Mouse (Mus musculus) limb, embryonic 14.5 days (tissue): ENCODE data around the gene Klhl20. TPM values are rescaled to one million over a fixed set of nuclear protein-coding genes. Genes with fewer than 3 reads are reported as not detected.

ENCODE experiments used
- ATAC-seq: fragments of 200-750 bp; cut with Nextera tagmentation; 2 replicates; pipeline ENCODE4 v1.8.0; 2017; ENCODE audit warnings: low read depth, moderate number of reproducible peaks, moderate TSS enrichment; ENCODE audit not compliant: low FRiP score
- DNase-seq: peaks from one replicate; pipeline ENCODE4 v3.0.0-alpha.2; 2015; ENCODE audit warnings: low spot score
- H3K27ac ChIP-seq: fragments of 300-500 bp; sonication (generic); replicated peaks from 2 replicates; pipeline ENCODE4 v1.5.1; 2014; ENCODE audit warnings: low read depth, mild to moderate bottlenecking, low read length, moderate library complexity, mixed read lengths
- H3K27me3 ChIP-seq: fragments of 300-500 bp; sonication (generic); 2 replicates; pipeline ENCODE4 v1.6.1; 2014; ENCODE audit warnings: low read length, mixed read lengths; ENCODE audit not compliant: control insufficient read depth, insufficient read depth
- H3K36me3 ChIP-seq: fragments of 300-500 bp; sonication (generic); 2 replicates; pipeline ENCODE4 v1.6.1; 2014; ENCODE audit warnings: mild to moderate bottlenecking, low read length, moderate library complexity, mixed read lengths; ENCODE audit not compliant: control insufficient read depth, insufficient read depth
- H3K4me1 ChIP-seq: fragments of 300-500 bp; sonication (generic); 2 replicates; pipeline ENCODE4 v1.6.1; 2014; ENCODE audit warnings: antibody characterized with exemption, low read length, mixed read lengths; ENCODE audit not compliant: control insufficient read depth, insufficient read depth
- H3K4me2 ChIP-seq: fragments of 300-500 bp; sonication (generic); replicated peaks from 2 replicates; pipeline ENCODE4 v1.6.1; 2014; ENCODE audit warnings: low read depth, mild to moderate bottlenecking, low read length, moderate library complexity; ENCODE audit not compliant: severe bottlenecking
- H3K4me3 ChIP-seq: fragments of 300-500 bp; sonication (generic); replicated peaks from 2 replicates; pipeline ENCODE4 v1.5.1; 2014; ENCODE audit warnings: low read length
- H3K9ac ChIP-seq: fragments of 300-500 bp; sonication (generic); 2 replicates; pipeline ENCODE4 v1.6.1; 2014; ENCODE audit warnings: mild to moderate bottlenecking, low read depth, low read length, moderate library complexity; ENCODE audit not compliant: severe bottlenecking
- H3K9me3 ChIP-seq: fragments of 300-500 bp; sonication (generic); 2 replicates; pipeline ENCODE4 v1.6.1; 2016; ENCODE audit warnings: low read length; ENCODE audit not compliant: control insufficient read depth
- POLR2A ChIP-seq: fragments of 200-500 bp; IDR thresholded peaks from 2 replicates; pipeline ENCODE4 v1.8.0; 2012; ENCODE audit warnings: inconsistent platforms, mild to moderate bottlenecking, moderate library complexity, borderline replicate concordance; ENCODE audit not compliant: insufficient read depth, insufficient read length; ENCODE audit errors: extremely low read depth
- WGBS: fragments of 180-500 bp; shearing (Covaris S2); extraction: QIAGEN DNeasy Blood & Tissue Kit; methylation state at CpG from one replicate; pipeline ENCODE4 v1.1.7; 2014; 5-methylcytosine and 5-hydroxymethylcytosine counted together
- polyA plus RNA-seq, 2 experiments: library from polyadenylated mRNA; depleted of rRNA in 1 of 2; stranded (reverse) in 1 of 2; unstranded in 1 of 2; fragments of >200 nt; fragmentation: Nextera tagmentation in 1 of 2; extraction: Ambion mirVana in 1 of 2; gene quantifications; 2 replicates each; pipeline versions ENCODE4 v1.2.1 to v1.2.3; 2012 to 2014

Klhl20 gene
- polyA plus RNA-seq, 2 experiments: 18.6 to 19.3 TPM

- Histone ChIP-seq H3K9me3 (no peaks in the 10 kb centered on the region), H3K27ac (no peak overlapping the region), H3K36me3 (peaks cover 31% of the 10 kb centered on the region), H3K4me2 (no peak overlapping the region), H3K9ac (no peak overlapping the region), H3K4me1 (no peaks in the 10 kb centered on the region), H3K27me3 (no peaks in the 10 kb centered on the region), H3K4me3 (no peak overlapping the region)
- whole genome bisulfite sequencing: 80% methylated on average over 3 of the region's 3 CpGs
- ATAC-seq: no peak
- no peak for DNase-seq
- no peak for TF ChIP-seq POLR2A
Measured at GRCm38 (mm10) chr1:161046972-161047371, 84.3 kb downstream of the Klhl20 start.

- H3K4me1 ChIP-seq: peaks cover 9% of the 10 kb centered on the region; the same call in 1 of the 2 replicates
- no peak overlapping the region for H3K27ac ChIP-seq
- DNase-seq (no peak), ATAC-seq (no peak)
- WGBS: 93% methylated on average over 7 of the region's 7 CpGs
- H3K4me2 ChIP-seq: no peak overlapping the region
- no peaks in the 10 kb centered on the region for H3K27me3 ChIP-seq
- H3K9ac ChIP-seq: no peak overlapping the region
- TF ChIP-seq POLR2A: no peak
- no peaks in the 10 kb centered on the region for H3K9me3 ChIP-seq
- H3K4me3 ChIP-seq: no peak overlapping the region
- H3K36me3 ChIP-seq: peaks cover 49% of the 10 kb centered on the region
Measured at GRCm38 (mm10) chr1:161041261-161042020, 89.9 kb downstream of the Klhl20 start.

- Histone ChIP-seq H3K36me3 (peaks cover 52% of the 10 kb centered on the region), H3K27me3 (no peaks in the 10 kb centered on the region), H3K27ac (no peak overlapping the region), H3K4me2 (no peak overlapping the region), H3K4me3 (no peak overlapping the region), H3K9me3 (no peaks in the 10 kb centered on the region), H3K9ac (no peak overlapping the region), H3K4me1 (peaks cover 9% of the 10 kb centered on the region; the same call in 1 of the 2 replicates)
- TF ChIP-seq POLR2A: no peak
- ATAC-seq (no peak), DNase-seq (no peak)
Measured at GRCm38 (mm10) chr1:161040855-161041254, 90.5 kb downstream of the Klhl20 start.

GRCm38 (mm10) chr1:161040426-161040770, 90.9 kb downstream of the Klhl20 start:
- no peak overlapping the region for H3K4me2 ChIP-seq
- peaks cover 51% of the 10 kb centered on the region for H3K36me3 ChIP-seq
- ATAC-seq (0 out of 2 replicates have a peak, but pooled peaks have one; percentile 3), DNase-seq (no peak)
- 56% methylated on average over 1 of the region's 1 CpGs for WGBS
- H3K27me3 ChIP-seq: no peaks in the 10 kb centered on the region
- peaks cover 9% of the 10 kb centered on the region; the same call in 1 of the 2 replicates for H3K4me1 ChIP-seq
- H3K27ac ChIP-seq: peak overlapping the region; percentile 62; the same call in 1 of the 2 replicates
- H3K9me3 ChIP-seq: no peaks in the 10 kb centered on the region
- H3K9ac ChIP-seq: no peak overlapping the region
- H3K4me3 ChIP-seq: no peak overlapping the region
- no peak for TF ChIP-seq POLR2A

- TF ChIP-seq POLR2A: peak; percentile 45; the same call in 1 of the 2 replicates
- no peak overlapping the region for H3K4me3 ChIP-seq
- H3K4me2 ChIP-seq: no peak overlapping the region
- peak; percentile 9 for DNase-seq
- no peak overlapping the region for H3K9ac ChIP-seq
- no peaks in the 10 kb centered on the region for H3K9me3 ChIP-seq
- H3K27me3 ChIP-seq: no peaks in the 10 kb centered on the region
- WGBS: 13% methylated on average over 3 of the region's 3 CpGs
- peaks cover 48% of the 10 kb centered on the region for H3K36me3 ChIP-seq
- ATAC-seq: peak; percentile 9; the same call in 1 of the 2 replicates
- H3K27ac ChIP-seq: peak overlapping the region; percentile 62
- H3K4me1 ChIP-seq: peaks cover 9% of the 10 kb centered on the region; the same call in 1 of the 2 replicates
Measured at GRCm38 (mm10) chr1:161039741-161040425, 91.4 kb downstream of the Klhl20 start.
